Mouse (Mus musculus) midbrain, postnatal 0 days (tissue): ENCODE measurements around the gene E2f4. TPM values are rescaled to one million over a fixed set of nuclear protein-coding genes. Genes with fewer than 3 reads are reported as not detected.
A peak's percentile ranks its signal among the peaks of the same experiment; 100 is the strongest.

Experiments used
- ATAC-seq: fragments of 200-750 bp; cut with Nextera tagmentation; 2 replicates; pipeline ENCODE4 v1.8.0; 2017; ENCODE audit warnings: moderate number of reproducible peaks, mild to moderate bottlenecking, moderate TSS enrichment, moderate library complexity; ENCODE audit not compliant: low FRiP score
- DNase-seq: peaks from one replicate; pipeline ENCODE4 v3.0.0-alpha.2; 2015; ENCODE audit warnings: low spot score
- H3K27ac ChIP-seq: fragments of 300-500 bp; sonication (generic); 2 replicates; pipeline ENCODE4 v1.5.1; 2014; ENCODE audit warnings: low read depth, mild to moderate bottlenecking, low read length, mixed read lengths
- H3K27me3 ChIP-seq: fragments of 300-500 bp; sonication (generic); 2 replicates; pipeline ENCODE4 v1.6.1; 2014; ENCODE audit warnings: low read length, control low read depth, mixed read lengths; ENCODE audit not compliant: insufficient read depth
- H3K36me3 ChIP-seq: fragments of 300-500 bp; sonication (generic); 2 replicates; pipeline ENCODE4 v1.6.1; 2014; ENCODE audit warnings: low read length, control low read depth, mixed read lengths; ENCODE audit not compliant: insufficient read depth
- H3K4me1 ChIP-seq: fragments of 300-500 bp; sonication (generic); 2 replicates; pipeline ENCODE4 v1.6.1; 2014; ENCODE audit warnings: mild to moderate bottlenecking, control low read depth, antibody characterized with exemption, low read length, mixed read lengths; ENCODE audit not compliant: insufficient read depth
- H3K4me2 ChIP-seq: fragments of 300-500 bp; sonication (generic); 2 replicates; pipeline ENCODE4 v1.6.1; 2014; ENCODE audit warnings: low read depth, mild to moderate bottlenecking, low read length, mixed read lengths; ENCODE audit not compliant: poor library complexity, severe bottlenecking
- H3K4me3 ChIP-seq: fragments of 300-500 bp; sonication (generic); 2 replicates; pipeline ENCODE4 v1.5.1; 2014; ENCODE audit warnings: low read depth, mild to moderate bottlenecking, low read length, moderate library complexity
- H3K9ac ChIP-seq: fragments of 300-500 bp; sonication (generic); replicated peaks from 2 replicates; pipeline ENCODE4 v1.6.1; 2014; ENCODE audit warnings: mild to moderate bottlenecking, low read length, moderate library complexity, mixed read lengths; ENCODE audit not compliant: poor library complexity, severe bottlenecking
- H3K9me3 ChIP-seq: fragments of 300-500 bp; sonication (generic); 2 replicates; pipeline ENCODE4 v1.6.1; 2016; ENCODE audit warnings: low read length, control low read depth
- CTCF ChIP-seq: IDR thresholded peaks from 2 replicates; pipeline ENCODE4 v1.5.1; 2016; ENCODE audit warnings: antibody characterized with exemption, mild to moderate bottlenecking
- WGBS: fragments of 180-500 bp; shearing (Covaris S2); extraction: QIAGEN DNeasy Blood & Tissue Kit; methylation state at CpG from one replicate; pipeline ENCODE4 v1.1.7; 2014; 5-methylcytosine and 5-hydroxymethylcytosine counted together
- polyA plus RNA-seq: library from polyadenylated mRNA; unstranded; fragments of >200 nt; fragmentation: Nextera tagmentation; extraction: Ambion mirVana; gene quantifications from 2 replicates; pipeline ENCODE4 v1.2.1, GENCODE M21; 2015
- total RNA-seq: library from RNA; depleted of rRNA; stranded (reverse); fragments of >200 nt; gene quantifications from 2 replicates; pipeline ENCODE4 v1.2.3, GENCODE M21; 2014

Gene E2f4
- total and polyA plus RNA-seq, 2 experiments from 2014 or later = 29.1 to 35.7 TPM

GRCm38 (mm10) chr8:105343791-105344574, 46.5 kb downstream of the E2f4 start:
- no peaks in the 10 kb centered on the region for H3K36me3 ChIP-seq
- no peaks in the 10 kb centered on the region for H3K27me3 ChIP-seq
- ATAC-seq (no peak), DNase-seq (no peak)
- H3K9me3 ChIP-seq = no peaks in the 10 kb centered on the region
- no peak overlapping the region for H3K27ac ChIP-seq
- no peak overlapping the region for H3K4me2 ChIP-seq
- 0 out of 2 replicates have a peak, but pooled peaks cover 2% of the 10 kb centered on the region for H3K4me1 ChIP-seq
- no peak overlapping the region for H3K4me3 ChIP-seq
- TF ChIP-seq CTCF = no peak
- H3K9ac ChIP-seq = no peak overlapping the region
- 73% methylated on average over 8 of the region's 8 CpGs for WGBS

DNA sequence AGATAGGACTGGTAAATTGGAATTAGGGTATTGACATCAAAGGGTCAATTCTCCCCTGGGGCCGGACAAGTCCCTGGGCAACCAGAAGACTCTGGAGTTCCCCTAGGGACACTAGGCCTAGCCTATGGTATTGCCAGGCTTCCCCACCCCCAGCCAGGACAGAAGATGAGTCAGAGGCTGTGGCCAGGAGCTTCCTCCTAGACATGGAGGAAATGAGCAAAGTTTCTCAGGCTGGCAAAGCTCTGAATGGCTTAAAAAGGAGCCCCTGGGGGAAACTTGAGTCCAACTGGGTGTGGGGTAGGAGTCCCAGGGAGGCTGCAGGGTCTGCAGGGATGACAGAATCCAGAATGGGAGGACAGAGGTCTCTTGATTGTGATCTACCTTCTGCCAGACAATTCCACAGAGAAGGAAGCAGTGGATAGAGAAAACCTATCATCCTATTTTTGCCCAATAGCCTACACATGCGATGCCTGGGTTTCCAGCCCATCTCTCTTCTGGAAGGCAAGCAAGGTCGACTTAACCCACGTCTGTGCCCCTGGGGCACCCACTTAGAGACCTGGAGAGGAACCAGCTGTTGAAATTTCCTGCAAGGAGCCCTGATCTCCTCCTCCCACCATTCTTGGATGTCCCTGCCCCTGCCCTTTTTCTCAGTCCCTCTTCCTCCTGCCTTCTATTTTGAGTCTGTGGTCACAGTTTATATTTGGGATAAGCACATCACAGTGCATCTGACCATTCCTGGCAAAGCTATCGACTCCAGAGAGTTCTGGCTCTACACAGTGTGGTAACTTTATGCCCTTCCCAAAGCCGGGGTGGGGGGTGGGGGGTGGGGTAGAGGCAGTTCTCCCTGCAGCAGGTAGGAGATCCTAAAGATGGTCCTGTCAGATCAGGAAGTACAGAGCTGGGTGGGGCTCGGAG, 47.9 kb downstream of the E2f4 start:
- Histone ChIP-seq H3K27me3 (no peaks in the 10 kb centered on the region), H3K4me1 (0 out of 2 replicates have a peak, but pooled peaks cover 2% of the 10 kb centered on the region), H3K9ac (no peak overlapping the region), H3K4me2 (no peak overlapping the region), H3K9me3 (no peaks in the 10 kb centered on the region), H3K4me3 (no peak overlapping the region), H3K27ac (no peak overlapping the region), H3K36me3 (no peaks in the 10 kb centered on the region)
- WGBS = 79% methylated on average over 7 of the region's 7 CpGs
- ATAC-seq (no peak), DNase-seq (no peak)
- TF ChIP-seq CTCF = no peak

DNA sequence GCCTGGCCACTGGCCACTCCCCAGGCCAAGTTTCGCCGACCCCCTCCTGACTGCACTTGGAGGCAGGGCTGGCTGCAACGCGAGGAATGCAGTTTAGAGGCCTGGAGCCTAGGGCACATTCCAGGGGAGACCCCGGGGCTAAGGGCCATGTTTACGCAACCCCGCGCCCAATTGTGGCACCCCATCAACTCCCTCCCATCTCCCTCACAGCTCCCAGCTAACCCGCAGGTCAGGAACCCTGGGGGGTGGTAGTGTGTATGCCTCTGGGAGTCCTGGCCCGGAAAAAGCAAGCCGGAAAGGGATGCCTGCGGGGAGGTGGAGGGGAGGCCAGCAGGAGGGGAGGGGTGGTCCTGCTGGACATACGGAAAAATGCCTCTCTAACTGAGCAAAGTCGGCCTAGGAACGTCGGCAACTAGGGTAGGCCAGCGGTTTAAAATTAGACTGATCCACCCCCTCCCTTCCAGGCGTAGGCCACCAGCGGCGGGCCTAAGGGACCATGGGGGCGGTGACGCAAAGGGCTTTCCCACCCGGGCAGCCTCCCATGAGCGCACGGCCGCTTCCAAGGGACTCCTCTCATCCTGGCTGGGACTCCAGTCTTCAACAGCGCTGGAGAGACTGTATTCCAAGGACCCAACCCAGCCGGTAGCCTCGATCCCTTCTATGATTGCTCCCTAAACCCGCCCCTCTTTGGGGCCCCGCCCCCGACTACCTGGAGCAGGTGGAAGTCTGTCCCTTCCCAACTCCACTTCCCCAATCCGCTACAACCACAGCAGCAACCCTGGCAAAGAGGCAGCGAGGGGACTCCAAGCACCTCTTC, 49.4 kb downstream of the E2f4 start:
- 2% methylated on average over 29 of the region's 34 CpGs for WGBS
- Histone ChIP-seq H3K4me1 (peaks cover 6% of the 10 kb centered on the region; the same call in 1 of the 2 replicates), H3K36me3 (no peaks in the 10 kb centered on the region), H3K9me3 (no peaks in the 10 kb centered on the region), H3K9ac (peak overlapping the region; percentile 36; the same call in 1 of the 2 replicates), H3K27ac (no peak overlapping the region; the same call in 1 of the 2 replicates), H3K4me3 (peak overlapping the region; percentile 73), H3K4me2 (peak overlapping the region; percentile 96), H3K27me3 (no peaks in the 10 kb centered on the region)
- ATAC-seq (no peak), DNase-seq (no peak)
- no peak for TF ChIP-seq CTCF

- DNase-seq (peak; percentile 95), ATAC-seq (peak; percentile 75)
- Histone ChIP-seq H3K4me3 (peak within 1 kb of the TSS; percentile 73), H3K4me1 (peaks cover 6% of the 10 kb centered on the region; the same call in 1 of the 2 replicates), H3K36me3 (no peaks in the 10 kb centered on the region), H3K9ac (peak within 1 kb of the TSS; percentile 77), H3K4me2 (peak within 1 kb of the TSS; percentile 96), H3K9me3 (no peaks in the 10 kb centered on the region), H3K27ac (peak within 1 kb of the TSS; percentile 84), H3K27me3 (no peaks in the 10 kb centered on the region)
- WGBS = under 1% methylated on average over 52 of the region's 53 CpGs
- peak; percentile 39 for TF ChIP-seq CTCF
These were observed 50.2 kb downstream of the E2f4 start, which contains the start of gene Fhod1 for GRCm38 (mm10) chr8:105347428-105348221. Gene Fhod1, minus strand, starts transcription at chr8:105347953.
